Mouse (Mus musculus) intestine, postnatal 0 days (tissue): Measurements from ENCODE around the gene Foxd4. TPM values are rescaled to one million over a fixed set of nuclear protein-coding genes. Genes with fewer than 3 reads are reported as not detected.
A peak's percentile ranks its signal among the peaks of the same experiment; 100 is the strongest.

Experiments
- ATAC-seq: fragments of 200-750 bp; cut with Nextera tagmentation; 2 replicates; pipeline ENCODE4 v1.8.0; 2017; ENCODE audit warnings: mild to moderate bottlenecking, moderate TSS enrichment, moderate library complexity
- H3K27ac ChIP-seq: fragments of 300-500 bp; sonication (generic); 2 replicates; pipeline ENCODE4 v1.5.1; 2014; ENCODE audit warnings: mild to moderate bottlenecking, low read depth, low read length, moderate library complexity
- H3K27me3 ChIP-seq: fragments of 300-500 bp; sonication (generic); replicated peaks from 2 replicates; pipeline ENCODE4 v1.6.1; 2014; ENCODE audit warnings: low read length, mixed read lengths; ENCODE audit not compliant: control insufficient read depth, insufficient read depth
- H3K36me3 ChIP-seq: fragments of 300-500 bp; sonication (generic); 2 replicates; pipeline ENCODE4 v1.6.1; 2014; ENCODE audit warnings: mild to moderate bottlenecking, moderate library complexity; ENCODE audit not compliant: control insufficient read depth, insufficient read depth
- H3K4me1 ChIP-seq: fragments of 300-500 bp; sonication (generic); replicated peaks from 2 replicates; pipeline ENCODE4 v1.6.1; 2014; ENCODE audit warnings: antibody characterized with exemption, low read length, mixed read lengths; ENCODE audit not compliant: control insufficient read depth, insufficient read depth
- H3K4me2 ChIP-seq: fragments of 300-500 bp; sonication (generic); replicated peaks from 2 replicates; pipeline ENCODE4 v1.6.1; 2014; ENCODE audit warnings: low read depth, mild to moderate bottlenecking, moderate library complexity
- H3K4me3 ChIP-seq: fragments of 300-500 bp; sonication (generic); 2 replicates; pipeline ENCODE4 v1.5.1; 2014; ENCODE audit warnings: low read depth, low read length
- H3K9ac ChIP-seq: fragments of 300-500 bp; sonication (generic); 2 replicates; pipeline ENCODE4 v1.6.1; 2014; ENCODE audit warnings: mild to moderate bottlenecking, low read depth, low read length
- H3K9me3 ChIP-seq: fragments of 300-500 bp; sonication (generic); 2 replicates; pipeline ENCODE4 v1.6.1; 2016; ENCODE audit warnings: mixed run types; ENCODE audit not compliant: control insufficient read depth
- CTCF ChIP-seq: sonication (generic); IDR thresholded peaks from 2 replicates; pipeline ENCODE4 v1.5.1; 2016; ENCODE audit warnings: low read depth, mild to moderate bottlenecking, control low read depth, antibody characterized with exemption, moderate library complexity
- WGBS: fragments of 180-500 bp; shearing (Covaris S2); extraction: QIAGEN DNeasy Blood & Tissue Kit; methylation state at CpG from one replicate; pipeline ENCODE4 v1.1.7; 2014; 5-methylcytosine and 5-hydroxymethylcytosine counted together
- polyA plus RNA-seq: library from polyadenylated mRNA; unstranded; fragments of >200 nt; fragmentation: Nextera tagmentation; extraction: Ambion mirVana; gene quantifications from 2 replicates; pipeline ENCODE4 v1.2.1, GENCODE M21; 2015

Gene Foxd4
- not detected in 2 replicates for polyA plus RNA-seq

- Histone ChIP-seq H3K27ac (no peak within 1 kb of the TSS), H3K36me3 (no peaks in the 10 kb centered on the region), H3K27me3 (peaks cover 70% of the 10 kb centered on the region), H3K4me2 (peak within 1 kb of the TSS; percentile 54), H3K9me3 (no peaks in the 10 kb centered on the region), H3K4me1 (no peaks in the 10 kb centered on the region), H3K4me3 (peak within 1 kb of the TSS; percentile 37), H3K9ac (0 out of 2 replicates have a peak within 1 kb of the TSS, but pooled peaks have one; percentile 3)
- under 1% methylated on average over 27 of the region's 27 CpGs for WGBS
- ATAC-seq = no peak
- no peak for TF ChIP-seq CTCF
These were observed at the start of gene Foxd4 for GRCm38 (mm10) chr19:24900581-24901220. Gene Foxd4 (minus strand): TSS chr19:24901197.

GRCm38 (mm10) chr19:24945521-24946262 lies 44.7 kb upstream of the Foxd4 start:
- Histone ChIP-seq H3K4me2 (no peak overlapping the region), H3K9me3 (no peaks in the 10 kb centered on the region), H3K36me3 (0 out of 2 replicates have a peak, but pooled peaks cover 10% of the 10 kb centered on the region), H3K27me3 (no peaks in the 10 kb centered on the region), H3K4me3 (no peak overlapping the region), H3K27ac (no peak overlapping the region), H3K4me1 (no peaks in the 10 kb centered on the region), H3K9ac (no peak overlapping the region)
- ATAC-seq = no peak
- no peak for TF ChIP-seq CTCF

- no peaks in the 10 kb centered on the region for H3K27me3 ChIP-seq
- no peak for ATAC-seq
- no peak overlapping the region for H3K9ac ChIP-seq
- WGBS = 62% methylated on average over 1 of the region's 1 CpGs
- 0 out of 2 replicates have a peak, but pooled peaks cover 3% of the 10 kb centered on the region for H3K36me3 ChIP-seq
- H3K4me2 ChIP-seq = no peak overlapping the region
- no peak overlapping the region for H3K4me3 ChIP-seq
- no peaks in the 10 kb centered on the region for H3K9me3 ChIP-seq
- no peaks in the 10 kb centered on the region for H3K4me1 ChIP-seq
- TF ChIP-seq CTCF = no peak
- H3K27ac ChIP-seq = no peak overlapping the region
These were observed 36.1 kb upstream of the Foxd4 start for GRCm38 (mm10) chr19:24937084-24937483.

- Histone ChIP-seq H3K4me2 (no peak overlapping the region), H3K36me3 (no peaks in the 10 kb centered on the region; the same call in 1 of the 2 replicates), H3K9me3 (no peaks in the 10 kb centered on the region), H3K27me3 (no peaks in the 10 kb centered on the region), H3K9ac (no peak overlapping the region), H3K4me3 (no peak overlapping the region), H3K27ac (no peak overlapping the region), H3K4me1 (no peaks in the 10 kb centered on the region)
- no peak for TF ChIP-seq CTCF
- 61% methylated on average over 1 of the region's 1 CpGs for WGBS
- ATAC-seq = no peak
These were observed 28.0 kb upstream of the Foxd4 start for GRCm38 (mm10) chr19:24929041-24929440.

GRCm38 (mm10) chr19:24920866-24921265 lies 19.9 kb upstream of the Foxd4 start:
- H3K4me1 ChIP-seq = no peaks in the 10 kb centered on the region
- no peak overlapping the region for H3K27ac ChIP-seq
- no peak overlapping the region for H3K4me3 ChIP-seq
- no peak for ATAC-seq
- H3K27me3 ChIP-seq = no peaks in the 10 kb centered on the region
- H3K9ac ChIP-seq = no peak overlapping the region
- peaks cover 13% of the 10 kb centered on the region for H3K36me3 ChIP-seq
- H3K4me2 ChIP-seq = no peak overlapping the region
- no peak for TF ChIP-seq CTCF
- H3K9me3 ChIP-seq = no peaks in the 10 kb centered on the region
- WGBS = 91% methylated on average over 5 of the region's 5 CpGs

GRCm38 (mm10) chr19:24908385-24909155 lies 7.6 kb upstream of the Foxd4 start:
- TF ChIP-seq CTCF = no peak

More at GRCm38 (mm10) chr19:24908385-24909155, 7.6 kb upstream of the Foxd4 start:
- Histone ChIP-seq H3K36me3 (no peaks in the 10 kb centered on the region), H3K9ac (no peak overlapping the region), H3K4me2 (no peak overlapping the region), H3K9me3 (no peaks in the 10 kb centered on the region), H3K4me3 (no peak overlapping the region), H3K4me1 (no peaks in the 10 kb centered on the region), H3K27ac (no peak overlapping the region), H3K27me3 (no peaks in the 10 kb centered on the region; the same call in 1 of the 2 replicates)
- 94% methylated on average over 3 of the region's 3 CpGs for WGBS
- no peak for ATAC-seq
